Mouse (Mus musculus): Measurements from ENCODE around the gene Nalcn. TPM values are rescaled to one million over a fixed set of nuclear protein-coding genes. Genes with fewer than 3 reads are reported as not detected.

The Nalcn gene
- total and polyA plus RNA-seq, 3 experiments, result 0.03 TPM; not detected in 2

DNA sequence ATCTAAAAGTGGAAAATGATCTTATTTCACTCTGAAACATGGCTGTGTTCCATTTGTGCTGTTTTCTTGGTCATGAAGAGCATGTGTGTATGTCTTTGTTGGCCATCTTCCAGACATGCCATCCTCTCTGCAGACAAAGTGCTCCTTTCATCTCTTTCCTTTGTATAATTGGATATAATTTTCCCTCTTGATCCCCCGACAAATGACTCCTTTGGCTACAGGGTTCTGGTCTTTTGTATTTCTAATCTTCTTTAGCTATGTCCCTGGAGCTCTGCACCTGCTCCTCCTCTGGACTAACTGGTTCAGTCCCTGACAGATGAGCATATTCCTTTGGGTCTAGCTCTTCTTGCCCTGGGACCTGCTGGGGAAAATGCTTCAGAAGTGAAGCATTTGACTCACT, 4.0 kb downstream of the Nalcn start (continued):
- TF ChIP-seq UBTF (IDR thresholded peaks at IDR 0.05; ENCODE audit: borderline replicate concordance, insufficient read depth, low read depth, low read length) (no peak), RAD21 (IDR thresholded peaks at IDR 0.05; ENCODE audit: low read depth, low read length) (no peak)

GRCm38 (mm10) chr14:123595265-123595664, 31.7 kb downstream of the Nalcn start:
- Histone ChIP-seq H3K27me3 (ENCODE audit: control insufficient read depth in 1 of 2, insufficient read depth in 2 of 2, low read length in 2 of 2) (no peaks in the 10 kb centered on the region), H3K9me3 (replicated peaks; ENCODE audit: insufficient read depth, low read length) (no peaks in the 10 kb centered on the region), H3K4me1 (ENCODE audit: control insufficient read depth in 1 of 2, insufficient read depth in 2 of 2, low read length in 2 of 2) (no peaks in the 10 kb centered on the region), H3K9ac (ENCODE audit: control insufficient read depth, low read depth, low read length, poor library complexity, severe bottlenecking) (no peak overlapping the region), H3K27ac (ENCODE audit: control insufficient read depth, low read depth, low read length) (no peak overlapping the region), H3K4me3 (ENCODE audit: control insufficient read depth in 1 of 2, insufficient read depth in 1 of 2, low read depth in 2 of 2, low read length in 2 of 2) (no peak overlapping the region), H3K79me2 (ENCODE audit: control insufficient read depth, insufficient read depth, low read length, poor library complexity) (no peaks in the 10 kb centered on the region), H3K36me3 (ENCODE audit: control insufficient read depth in 1 of 2, insufficient read depth in 2 of 2, low read length in 2 of 2) (no peaks in the 10 kb centered on the region)
- no peak for DNase-seq (ENCODE audit: low read depth, low spot score)
- TF ChIP-seq ETS1 (IDR thresholded peaks at IDR 0.05; ENCODE audit: low read depth, low read length) (no peak), GABPA (IDR thresholded peaks at IDR 0.05; ENCODE audit: low read depth, low read length) (no peak), E2F4 (IDR thresholded peaks at IDR 0.05; ENCODE audit: borderline replicate concordance, low read depth, low read length) (no peak), MYC (IDR thresholded peaks at IDR 0.05; ENCODE audit: low read depth, low read length) (no peak), MAZ (IDR thresholded peaks at IDR 0.05; ENCODE audit: low read depth, low read length) (no peak), NELFE (IDR thresholded peaks at IDR 0.05; ENCODE audit: low read depth, low read length) (no peak), ZKSCAN1 (IDR thresholded peaks at IDR 0.05; ENCODE audit: low read depth, low read length) (no peak), ZNF384 (IDR thresholded peaks at IDR 0.05; ENCODE audit: low read depth, low read length) (no peak), POLR2AphosphoS2 (IDR thresholded peaks at IDR 0.05; ENCODE audit: low read length) (no peak), MEF2A (IDR thresholded peaks at IDR 0.05; ENCODE audit: extremely low read depth, insufficient replicate concordance, low read depth, low read length, poor library complexity, severe bottlenecking) (no peak), ELF1 (IDR thresholded peaks at IDR 0.05; ENCODE audit: low read depth, low read length) (no peak), GATA1 (IDR thresholded peaks at IDR 0.05; ENCODE audit: low read depth, low read length) (no peak), CTCF (IDR thresholded peaks at IDR 0.05 in 2 of 3, conservative IDR thresholded peaks at IDR 0.05 in 1 of 3; ENCODE audit: control insufficient read depth in 1 of 3, insufficient read depth in 1 of 3, low read depth in 2 of 3, low read length in 3 of 3, poor library complexity in 1 of 3, severe bottlenecking in 1 of 3) (no peak), MAFK (IDR thresholded peaks at IDR 0.05; ENCODE audit: borderline replicate concordance, low read depth, low read length) (no peak)

DNA sequence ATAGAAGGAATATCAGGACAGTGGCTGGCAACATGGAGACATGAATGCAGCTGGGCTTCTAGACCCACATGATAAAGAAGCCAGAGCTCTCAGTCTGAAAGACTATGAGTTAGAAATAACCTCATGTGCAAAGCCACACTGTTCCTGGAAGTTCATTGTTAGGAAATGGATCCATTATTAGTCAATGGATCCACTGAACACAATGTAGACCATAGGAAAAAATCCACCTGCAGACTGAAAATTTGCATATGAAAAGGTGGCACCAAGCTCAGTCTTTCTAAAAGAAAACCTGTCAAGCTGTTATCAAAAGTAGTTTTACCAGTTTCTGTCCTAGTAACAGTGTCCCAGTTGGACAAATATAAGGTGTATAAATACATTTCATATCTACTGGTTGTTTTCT, 39.5 kb downstream of the Nalcn start:
- no peaks in the 10 kb centered on the region for H3K36me3 ChIP-seq (ENCODE audit: control insufficient read depth in 1 of 2, insufficient read depth in 2 of 2, low read length in 2 of 2)
- no peaks in the 10 kb centered on the region for H3K9me3 ChIP-seq (replicated peaks; ENCODE audit: insufficient read depth, low read length)
- no peak overlapping the region for H3K9ac ChIP-seq (ENCODE audit: control insufficient read depth, low read depth, low read length, poor library complexity, severe bottlenecking)
- H3K4me3 ChIP-seq (ENCODE audit: control insufficient read depth in 1 of 2, insufficient read depth in 1 of 2, low read depth in 2 of 2, low read length in 2 of 2), result no peak overlapping the region
- H3K4me1 ChIP-seq (ENCODE audit: control insufficient read depth in 1 of 2, insufficient read depth in 2 of 2, low read length in 2 of 2), result no peaks in the 10 kb centered on the region
- no peak overlapping the region for H3K27ac ChIP-seq (ENCODE audit: control insufficient read depth, low read depth, low read length)
- DNase-seq (ENCODE audit: low read depth, low spot score), result no peak
- H3K79me2 ChIP-seq (ENCODE audit: control insufficient read depth, insufficient read depth, low read length, poor library complexity), result no peaks in the 10 kb centered on the region
- no peaks in the 10 kb centered on the region for H3K27me3 ChIP-seq (ENCODE audit: control insufficient read depth in 1 of 2, insufficient read depth in 2 of 2, low read length in 2 of 2)
- TF ChIP-seq MXI1 (IDR thresholded peaks at IDR 0.05; ENCODE audit: low read depth, low read length), result no peak
- no peak for TF ChIP-seq CHD2 (IDR thresholded peaks at IDR 0.05; ENCODE audit: low read length)
